Mouse (Mus musculus) effector memory CD4-positive, alpha-beta T cell, adult 7 months (primary cell): Measurements from ENCODE around the gene Rap1gds1. TPM values are rescaled to one million over a fixed set of nuclear protein-coding genes. Genes with fewer than 3 reads are reported as not detected.

ENCODE experiments used
- polyA plus RNA-seq: library from polyadenylated mRNA; unstranded; fragments of 100-300 nt; shearing (Covaris generic); gene quantifications from one replicate; pipeline ENCODE4 v1.2.1, GENCODE M21; 2017

Rap1gds1 gene
- 142 TPM for polyA plus RNA-seq

GRCm38 (mm10) chr3:139074484-139075211 is at the start of gene Rap1gds1:
Rap1gds1 (minus strand) TSS chr3:139075201.

Other genes starting within 250 kb of the Rap1gds1 start
- gene Stpg2, start 130.5 kb upstream of the Rap1gds1 start, polyA plus RNA-seq, result not detected